In genomic region chrX:48234417-48234816, GRCm38 (mm10) we compare ENCODE assay signal across 8 mouse cellular contexts. TPM values are rescaled to one million over a fixed set of nuclear protein-coding genes. Genes with fewer than 3 reads are reported as not detected.
DNase-seq lines count a peak whose midpoint lies in the region; ATAC-seq lines count a peak whose summit lies in the region.
"Had no signal": no experiment of that assay in that cellular context is flagged by ENCODE, and none has a peak within 500 bp of the region (broad histone marks: within the 10 kb centered on the region; RNA-seq: fewer than 3 reads in every experiment).

No protein-coding gene starts in this region.

- H3K4me2 ChIP-seq in liver, embryonic 12.5 days, result peak overlapping the region; percentile 37
- H3K4me2 ChIP-seq in forebrain, embryonic 15.5 days (replicated peaks), result no peak overlapping the region
- H3K4me2 ChIP-seq: embryonic facial prominence, embryonic 12.5 days had no signal

- H3K4me1 ChIP-seq in liver, embryonic 12.5 days, result peaks cover 10% of the 10 kb centered on the region; the same call in 1 of the 2 replicates
- H3K4me1 ChIP-seq in forebrain, embryonic 15.5 days, result no peaks in the 10 kb centered on the region
- H3K4me1 ChIP-seq: embryonic facial prominence, embryonic 12.5 days had no signal

- no peaks in the 10 kb centered on the region for H3K27me3 ChIP-seq in liver, embryonic 12.5 days (replicated peaks)
- no peaks in the 10 kb centered on the region for H3K27me3 ChIP-seq in forebrain, embryonic 15.5 days
- H3K27me3 ChIP-seq: embryonic facial prominence, embryonic 12.5 days had no signal

- H3K36me3 ChIP-seq in liver, embryonic 12.5 days, result no peaks in the 10 kb centered on the region
- no peaks in the 10 kb centered on the region for H3K36me3 ChIP-seq in forebrain, embryonic 15.5 days
- H3K36me3 ChIP-seq: embryonic facial prominence, embryonic 12.5 days had no signal

- H3K9me3 ChIP-seq in liver, embryonic 12.5 days (replicated peaks), result no peaks in the 10 kb centered on the region
- H3K9me3 ChIP-seq in forebrain, embryonic 15.5 days, result no peaks in the 10 kb centered on the region
- H3K9me3 ChIP-seq: embryonic facial prominence, embryonic 12.5 days had no signal

- ATAC-seq in CD4-positive, CD25-positive, alpha-beta regulatory T cell, adult 4 months, result peak; percentile 100
- ATAC-seq in liver, embryonic 12.5 days, result peak; percentile 76
- no peak for ATAC-seq in forebrain, embryonic 15.5 days (replicated peaks)

- no peak overlapping the region for H3K4me3 ChIP-seq in liver, embryonic 12.5 days
- no peak overlapping the region for H3K4me3 ChIP-seq in forebrain, embryonic 15.5 days
- H3K4me3 ChIP-seq: embryonic facial prominence, embryonic 12.5 days had no signal

- no peak overlapping the region for H3K9ac ChIP-seq in liver, embryonic 12.5 days
- no peak overlapping the region for H3K9ac ChIP-seq in forebrain, embryonic 15.5 days (replicated peaks)
- H3K9ac ChIP-seq: embryonic facial prominence, embryonic 12.5 days had no signal

- WGBS in liver, embryonic 12.5 days (ENCODE audit: insufficient replicate concordance), result 23% methylated on average over 7 of the region's 7 CpGs
- 69% methylated on average over 7 of the region's 7 CpGs for WGBS in forebrain, embryonic 15.5 days

- DNase-seq in R1 (ENCODE audit: low read depth, low spot score), result peak; percentile 90
- DNase-seq in skeletal muscle tissue, adult 2 months (ENCODE audit: low read depth, low spot score), result peak; percentile 18
- DNase-seq in gastrocnemius, adult 18-20 months (ENCODE audit: low spot score), result no peak
- no peak for DNase-seq in left cerebral cortex, adult 8-10 months (ENCODE audit: low spot score in 2 of 2)

- H3K27ac ChIP-seq in liver, embryonic 12.5 days, result 0 out of 2 replicates have a peak overlapping the region, but pooled peaks have one; percentile 30
- no peak overlapping the region for H3K27ac ChIP-seq in forebrain, embryonic 15.5 days (replicated peaks)
- H3K27ac ChIP-seq: embryonic facial prominence, embryonic 12.5 days had no signal

RNA-seq across cellular contexts. Expression of gene Utp14a, which starts 22.2 kb away (rescaled TPM):
- polyA plus RNA-seq in CD4-positive, CD25-positive, alpha-beta regulatory T cell, adult 4 months (2017; shearing (Covaris generic)), result 10 to 100 TPM; 32.1 to 33.6 TPM
- polyA plus RNA-seq in liver, embryonic 12.5 days (2016; fragmentation: Nextera tagmentation; extraction: Ambion mirVana), result 19.3 and 22.5 TPM in 2 replicates
- total RNA-seq in gastrocnemius, adult 18-20 months (2021), result 10 to 100 TPM; 12.6 to 13.6 TPM
- 18.7 and 19.2 TPM in 2 replicates for polyA plus RNA-seq in forebrain, embryonic 15.5 days (2015; fragmentation: Nextera tagmentation; extraction: Ambion mirVana)
- total RNA-seq in left cerebral cortex, adult 8-10 months (2022), result 10 to 100 TPM; 14.9 to 16.8 (median 15.5) TPM

RNA-seq across cellular contexts. Expression of gene Zdhhc9, which starts 25.7 kb away (rescaled TPM):
- 1 to 10 TPM; 1.7 to 3.0 TPM for polyA plus RNA-seq in CD4-positive, CD25-positive, alpha-beta regulatory T cell, adult 4 months (2017; shearing (Covaris generic))
- 2.3 and 2.6 TPM in 2 replicates for polyA plus RNA-seq in liver, embryonic 12.5 days (2016; fragmentation: Nextera tagmentation; extraction: Ambion mirVana)
- 1 to 10 TPM; 7.9 to 8.8 TPM for total RNA-seq in gastrocnemius, adult 18-20 months (2021)
- 7.6 and 9.7 TPM in 2 replicates for polyA plus RNA-seq in forebrain, embryonic 15.5 days (2015; fragmentation: Nextera tagmentation; extraction: Ambion mirVana)
- total RNA-seq in left cerebral cortex, adult 8-10 months (2022), result 10 to 100 TPM; 45.9 to 53.5 (median 52.4) TPM

Comparison
In these comparisons a context has a peak if more than half of its experiments do, and no peak if none do; other contexts are left out.
1. DNase-seq: peak in R1 (single experiment) and skeletal muscle tissue, adult 2 months (single experiment); none in gastrocnemius, adult 18-20 months (single experiment) and left cerebral cortex, adult 8-10 months (0 of 2).